Mouse (Mus musculus) midbrain, embryonic 14.5 days (tissue): ENCODE measurements around the gene Slc31a2. TPM values are rescaled to one million over a fixed set of nuclear protein-coding genes. Genes with fewer than 3 reads are reported as not detected.

Experiments used
- ATAC-seq: fragments of 200-750 bp; cut with Nextera tagmentation; 2 replicates; pipeline ENCODE4 v1.8.0; 2017; ENCODE audit warnings: moderate number of reproducible peaks, moderate library complexity; ENCODE audit not compliant: low FRiP score, low TSS enrichment
- DNase-seq: peaks from one replicate; pipeline ENCODE4 v3.0.0-alpha.2; 2015
- H3K27ac ChIP-seq: fragments of 300-500 bp; sonication (generic); replicated peaks from 2 replicates; pipeline ENCODE4 v1.5.1; 2014; ENCODE audit warnings: mild to moderate bottlenecking, low read depth, low read length, moderate library complexity
- H3K27me3 ChIP-seq: fragments of 300-500 bp; sonication (generic); 2 replicates; pipeline ENCODE4 v1.6.1; 2014; ENCODE audit warnings: low read length, control low read depth, mixed read lengths; ENCODE audit not compliant: control insufficient read depth, insufficient read depth
- H3K36me3 ChIP-seq: fragments of 300-500 bp; sonication (generic); 2 replicates; pipeline ENCODE4 v1.6.1; 2014; ENCODE audit warnings: low read length, control low read depth; ENCODE audit not compliant: control insufficient read depth, insufficient read depth
- H3K4me1 ChIP-seq: fragments of 300-500 bp; sonication (generic); 2 replicates; pipeline ENCODE4 v1.6.1; 2014; ENCODE audit warnings: mild to moderate bottlenecking, antibody characterized with exemption, low read length, control low read depth; ENCODE audit not compliant: control insufficient read depth, insufficient read depth
- H3K4me2 ChIP-seq: fragments of 300-500 bp; sonication (generic); 2 replicates; pipeline ENCODE4 v1.6.1; 2014; ENCODE audit warnings: mild to moderate bottlenecking, low read length, moderate library complexity
- H3K4me3 ChIP-seq: fragments of 300-500 bp; sonication (generic); replicated peaks from 2 replicates; pipeline ENCODE4 v1.5.1; 2014; ENCODE audit warnings: low read depth, low read length
- H3K9ac ChIP-seq: fragments of 300-500 bp; sonication (generic); replicated peaks from 2 replicates; pipeline ENCODE4 v1.6.1; 2014; ENCODE audit warnings: mild to moderate bottlenecking, low read length, moderate library complexity
- H3K9me3 ChIP-seq: fragments of 300-500 bp; sonication (generic); 2 replicates; pipeline ENCODE4 v1.6.1; 2016; ENCODE audit warnings: low read length, control low read depth, mixed read lengths; ENCODE audit not compliant: control insufficient read depth
- WGBS: fragments of 180-500 bp; shearing (Covaris S2); extraction: QIAGEN DNeasy Blood & Tissue Kit; methylation state at CpG from one replicate; pipeline ENCODE4 v1.1.7; 2014; 5-methylcytosine and 5-hydroxymethylcytosine counted together
- polyA plus RNA-seq: library from polyadenylated mRNA; unstranded; fragments of >200 nt; fragmentation: Nextera tagmentation; extraction: Ambion mirVana; gene quantifications from 2 replicates; pipeline ENCODE4 v1.2.1, GENCODE M21; 2014

The Slc31a2 gene
- polyA plus RNA-seq, 1 experiment from 2014 or later, result 10.2 TPM

GRCm38 (mm10) chr4:62316456-62316855, 54.1 kb downstream of the Slc31a2 start:
- no peak overlapping the region for H3K4me3 ChIP-seq
- DNase-seq (no peak), ATAC-seq (no peak)
- H3K36me3 ChIP-seq, result peaks cover 56% of the 10 kb centered on the region
- H3K9me3 ChIP-seq, result no peaks in the 10 kb centered on the region
- H3K27ac ChIP-seq, result no peak overlapping the region
- 94% methylated on average over 2 of the region's 2 CpGs for WGBS
- no peak overlapping the region for H3K9ac ChIP-seq
- H3K27me3 ChIP-seq, result no peaks in the 10 kb centered on the region
- H3K4me2 ChIP-seq, result no peak overlapping the region
- no peaks in the 10 kb centered on the region for H3K4me1 ChIP-seq

GRCm38 (mm10) chr4:62318294-62318693, 55.9 kb downstream of the Slc31a2 start:
- no peak overlapping the region for H3K4me2 ChIP-seq
- H3K9ac ChIP-seq, result no peak overlapping the region
- no peaks in the 10 kb centered on the region for H3K9me3 ChIP-seq
- H3K4me3 ChIP-seq, result no peak overlapping the region
- no peak for DNase-seq
- no peak for ATAC-seq
- H3K27ac ChIP-seq, result no peak overlapping the region
- 82% methylated on average over 1 of the region's 1 CpGs for WGBS
- H3K4me1 ChIP-seq, result no peaks in the 10 kb centered on the region
- H3K27me3 ChIP-seq, result no peaks in the 10 kb centered on the region
- peaks cover 65% of the 10 kb centered on the region for H3K36me3 ChIP-seq

- Histone ChIP-seq H3K27me3 (no peaks in the 10 kb centered on the region), H3K27ac (no peak overlapping the region), H3K9ac (no peak overlapping the region), H3K4me1 (no peaks in the 10 kb centered on the region), H3K4me3 (no peak overlapping the region), H3K9me3 (no peaks in the 10 kb centered on the region), H3K4me2 (no peak overlapping the region), H3K36me3 (peaks cover 87% of the 10 kb centered on the region)
- WGBS, result 93% methylated on average over 3 of the region's 3 CpGs
- DNase-seq (no peak), ATAC-seq (no peak)
Measured at GRCm38 (mm10) chr4:62322684-62323083, 60.3 kb downstream of the Slc31a2 start.

GRCm38 (mm10) chr4:62326111-62326510, 63.7 kb downstream of the Slc31a2 start:
- no peaks in the 10 kb centered on the region for H3K9me3 ChIP-seq
- no peaks in the 10 kb centered on the region for H3K4me1 ChIP-seq
- H3K27me3 ChIP-seq, result no peaks in the 10 kb centered on the region
- no peak overlapping the region for H3K4me3 ChIP-seq
- DNase-seq (no peak), ATAC-seq (no peak)
- H3K27ac ChIP-seq, result no peak overlapping the region
- no peak overlapping the region for H3K9ac ChIP-seq
- H3K36me3 ChIP-seq, result peaks cover 77% of the 10 kb centered on the region
- H3K4me2 ChIP-seq, result no peak overlapping the region

DNA sequence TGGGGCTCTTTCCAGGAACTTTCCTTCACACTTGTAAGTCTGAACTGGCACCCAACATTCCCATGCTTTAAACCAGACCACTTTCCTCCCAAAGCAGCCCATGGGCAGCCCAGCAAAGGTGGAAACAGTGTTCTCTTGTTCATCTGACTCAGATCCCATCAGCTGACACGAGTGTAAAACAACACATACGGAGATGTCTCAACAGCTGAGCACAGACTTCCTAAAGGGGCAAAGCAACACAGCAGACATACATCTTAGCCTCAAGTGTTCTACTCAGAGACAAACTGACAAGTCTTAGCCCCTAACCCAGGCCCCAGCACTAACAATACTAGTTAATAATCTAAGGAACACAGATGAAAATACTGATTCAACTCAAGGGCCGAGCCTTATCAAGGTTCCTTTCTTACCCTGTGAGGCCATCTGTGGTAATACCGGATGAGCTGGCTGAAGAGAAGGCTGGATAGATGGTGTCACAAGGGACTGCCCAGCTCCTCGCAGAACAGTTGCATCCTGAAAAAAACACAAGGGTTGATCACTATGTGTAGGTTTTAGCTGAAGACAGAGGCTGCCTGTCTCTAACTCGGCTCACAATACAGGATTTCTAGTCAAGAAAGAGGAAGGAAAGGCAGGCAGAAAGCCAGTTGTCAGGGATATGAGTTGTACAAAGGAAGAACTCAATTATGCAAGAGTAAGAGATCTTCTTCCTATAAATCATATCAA, 66.7 kb downstream of the Slc31a2 start:
- 94% methylated on average over 6 of the region's 6 CpGs for WGBS
- peaks cover 69% of the 10 kb centered on the region for H3K36me3 ChIP-seq
- no peak for ATAC-seq

DNA sequence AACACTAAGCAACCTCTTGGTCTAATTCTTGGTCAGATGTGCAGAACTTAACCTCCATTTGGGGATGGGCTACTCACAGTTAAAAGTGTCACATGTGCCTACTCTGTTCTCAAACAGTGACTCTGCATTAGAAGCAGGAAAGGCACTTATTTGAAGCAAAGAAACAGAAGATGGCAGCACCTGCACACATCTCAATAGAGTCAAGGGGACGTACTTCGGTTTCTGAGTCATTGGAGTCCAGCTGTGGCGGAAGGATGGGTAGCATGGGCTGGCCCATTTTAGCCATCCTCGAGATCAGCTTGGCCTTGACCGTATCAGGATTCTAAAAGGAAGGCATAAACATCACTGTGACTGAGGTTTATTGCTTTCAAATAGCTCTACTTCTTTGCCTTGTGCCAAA, 69.6 kb downstream of the Slc31a2 start:
- Histone ChIP-seq H3K4me3 (no peak overlapping the region), H3K27ac (no peak overlapping the region), H3K36me3 (peaks cover 55% of the 10 kb centered on the region), H3K4me1 (no peaks in the 10 kb centered on the region), H3K9me3 (no peaks in the 10 kb centered on the region), H3K27me3 (no peaks in the 10 kb centered on the region), H3K4me2 (no peak overlapping the region), H3K9ac (no peak overlapping the region)
- no peak for DNase-seq
- 85% methylated on average over 5 of the region's 5 CpGs for WGBS
- ATAC-seq, result no peak

More for the DNA sequence above, 66.7 kb downstream of the Slc31a2 start:
- Histone ChIP-seq H3K9ac (no peak overlapping the region), H3K4me1 (no peaks in the 10 kb centered on the region), H3K27ac (no peak overlapping the region), H3K4me3 (no peak overlapping the region), H3K9me3 (no peaks in the 10 kb centered on the region), H3K4me2 (no peak overlapping the region), H3K27me3 (no peaks in the 10 kb centered on the region)
- no peak for DNase-seq

GRCm38 (mm10) chr4:62338536-62338935, 76.2 kb downstream of the Slc31a2 start:
- H3K27me3 ChIP-seq, result no peaks in the 10 kb centered on the region
- no peak overlapping the region for H3K4me2 ChIP-seq
- 92% methylated on average over 5 of the region's 5 CpGs for WGBS
- no peak overlapping the region for H3K9ac ChIP-seq
- H3K4me1 ChIP-seq, result no peaks in the 10 kb centered on the region
- ATAC-seq, result no peak
- H3K27ac ChIP-seq, result no peak overlapping the region
- DNase-seq, result no peak
- H3K9me3 ChIP-seq, result no peaks in the 10 kb centered on the region
- peaks cover 39% of the 10 kb centered on the region for H3K36me3 ChIP-seq
- H3K4me3 ChIP-seq, result no peak overlapping the region

DNA sequence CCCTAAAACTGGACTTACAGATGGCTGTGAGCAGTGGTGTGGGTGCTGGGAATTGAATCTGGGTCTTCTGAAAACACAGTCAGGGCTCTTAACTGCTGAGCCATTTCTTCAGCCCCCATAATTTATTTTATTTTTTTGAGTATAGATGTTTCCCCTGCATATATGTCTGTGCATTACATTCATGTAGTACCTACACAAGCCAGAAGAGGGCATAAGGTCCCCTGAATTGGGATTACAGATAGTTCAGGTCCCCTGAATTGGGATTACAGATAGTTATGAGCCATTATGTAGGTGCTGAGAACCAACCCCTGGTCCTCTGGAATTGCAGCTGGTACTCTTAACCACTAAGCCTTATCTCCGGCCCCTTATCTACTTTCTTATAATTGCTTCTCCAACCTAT, 81.6 kb downstream of the Slc31a2 start:
- Histone ChIP-seq H3K4me2 (no peak overlapping the region), H3K4me3 (no peak overlapping the region), H3K27me3 (no peaks in the 10 kb centered on the region), H3K27ac (no peak overlapping the region), H3K36me3 (peaks cover 30% of the 10 kb centered on the region), H3K9ac (no peak overlapping the region), H3K4me1 (no peaks in the 10 kb centered on the region), H3K9me3 (no peaks in the 10 kb centered on the region)
- 93% methylated on average over 1 of the region's 1 CpGs for WGBS
- DNase-seq (peak; percentile 13), ATAC-seq (no peak)

- H3K27me3 ChIP-seq, result no peaks in the 10 kb centered on the region
- H3K4me2 ChIP-seq, result no peak overlapping the region
- no peak overlapping the region for H3K4me3 ChIP-seq
- no peak overlapping the region for H3K27ac ChIP-seq
- DNase-seq (no peak), ATAC-seq (no peak)
- 87% methylated on average over 4 of the region's 4 CpGs for WGBS
- peaks cover 24% of the 10 kb centered on the region for H3K36me3 ChIP-seq
- no peaks in the 10 kb centered on the region for H3K9me3 ChIP-seq
- H3K4me1 ChIP-seq, result no peaks in the 10 kb centered on the region
- no peak overlapping the region for H3K9ac ChIP-seq
Measured at GRCm38 (mm10) chr4:62345827-62346226, 83.5 kb downstream of the Slc31a2 start.
